Mouse (Mus musculus) left cerebral cortex, postnatal 36 days (tissue): Measurements from ENCODE around the gene Arhgap24. TPM values are rescaled to one million over a fixed set of nuclear protein-coding genes. Genes with fewer than 3 reads are reported as not detected.
"Not testable (repeated sequence)": the region's sequence is repeated elsewhere in the genome, so short reads cannot be mapped to it uniquely, and the experiment has no call there.

Experiments
- DNase-seq, 2 experiments: peaks; one replicate each; pipeline ENCODE4 v3.0.0; 2021 to 2022; ENCODE audit warnings: low spot score in 2 of 2, mixed read lengths in 1 of 2
- intact Hi-C: fragments of 180-260 bp; cut with DNase I; formaldehyde crosslinking; loops from one replicate; pipeline ENCODE4 v1.15.1; 2025
- total RNA-seq, 2 experiments: library from RNA; stranded (reverse); gene quantifications; 2 replicates each; pipeline ENCODE4 v1.2.3; 2021

The Arhgap24 gene
- total RNA-seq, 2 experiments from 2014 or later = 4.8 to 7.0 TPM

GRCm38 (mm10) chr5:102843934-102844709, 362.9 kb downstream of the Arhgap24 start:
- intact Hi-C loops = no loop called here
- no peak for DNase-seq

- intact Hi-C loops = no loop called here
- DNase-seq = peak; percentile 80 to 83
These were observed 363.8 kb downstream of the Arhgap24 start for GRCm38 (mm10) chr5:102844731-102845598.

GRCm38 (mm10) chr5:102845800-102846199, 364.6 kb downstream of the Arhgap24 start:
- no peak for DNase-seq
- intact Hi-C loops = no loop called here

GRCm38 (mm10) chr5:102847859-102848258, 366.7 kb downstream of the Arhgap24 start:
- DNase-seq = no peak
- intact Hi-C loops = no loop called here

GRCm38 (mm10) chr5:102851761-102852160, 370.6 kb downstream of the Arhgap24 start:
- no peak for DNase-seq
- intact Hi-C loops = no loop called here

- intact Hi-C loops = no loop called here
- DNase-seq = no peak
These were observed 372.6 kb downstream of the Arhgap24 start for GRCm38 (mm10) chr5:102853750-102854149.

- intact Hi-C loops = no loop called here
- DNase-seq = no peak
These were observed 374.6 kb downstream of the Arhgap24 start for GRCm38 (mm10) chr5:102855805-102856204.

GRCm38 (mm10) chr5:102858047-102858446, 376.9 kb downstream of the Arhgap24 start:
- intact Hi-C loops = no loop called here
- DNase-seq = no peak

GRCm38 (mm10) chr5:102859749-102860148, 378.6 kb downstream of the Arhgap24 start:
- intact Hi-C loops = no loop called here
- no peak for DNase-seq

GRCm38 (mm10) chr5:102868196-102868595, 387.0 kb downstream of the Arhgap24 start:
- intact Hi-C loops = no loop called here
- DNase-seq = no peak

GRCm38 (mm10) chr5:102872996-102873395, 391.8 kb downstream of the Arhgap24 start:
- not testable (repeated sequence) for DNase-seq
- intact Hi-C loops = loop anchor here (5.0 to 10.0 kb wide), 2 partner anchors 171 to 728 kb away; no protein-coding TSS in a partner anchor

GRCm38 (mm10) chr5:102874605-102875298, 393.6 kb downstream of the Arhgap24 start:
- intact Hi-C loops = loop anchor here (5.0 to 10.0 kb wide), 2 partner anchors 172 to 730 kb away; no protein-coding TSS in a partner anchor

GRCm38 (mm10) chr5:102875628-102876027, 394.4 kb downstream of the Arhgap24 start:
- intact Hi-C loops = loop anchor here (10.0 kb wide), 1 partner anchor 731 kb away; no protein-coding TSS in a partner anchor
- DNase-seq = no peak

More at GRCm38 (mm10) chr5:102874605-102875298, 393.6 kb downstream of the Arhgap24 start:
- DNase-seq = peak in 1 of 2 experiments; percentile 53

GRCm38 (mm10) chr5:102888482-102889162, 407.4 kb downstream of the Arhgap24 start:
- DNase-seq = no peak
- intact Hi-C loops = no loop called here

GRCm38 (mm10) chr5:102889163-102889488, 407.9 kb downstream of the Arhgap24 start:
- DNase-seq = no peak
- intact Hi-C loops = no loop called here

- intact Hi-C loops = no loop called here
- DNase-seq = no peak
These were observed 411.0 kb downstream of the Arhgap24 start for GRCm38 (mm10) chr5:102892226-102892625.

- no peak for DNase-seq
- intact Hi-C loops = no loop called here
These were observed 417.1 kb downstream of the Arhgap24 start for GRCm38 (mm10) chr5:102898301-102898700.

GRCm38 (mm10) chr5:102899680-102900215, 418.6 kb downstream of the Arhgap24 start:
- intact Hi-C loops = no loop called here
- no peak for DNase-seq

- intact Hi-C loops = no loop called here
- no peak for DNase-seq
These were observed 420.0 kb downstream of the Arhgap24 start for GRCm38 (mm10) chr5:102901176-102901575.
